Mouse (Mus musculus): Measurements from ENCODE around the gene Gm44503. TPM values are rescaled to one million over a fixed set of nuclear protein-coding genes. Genes with fewer than 3 reads are reported as not detected.

Gene Gm44503
- polyA plus RNA-seq, 1 experiment, result not detected

- H3K36me3 ChIP-seq (ENCODE audit: control insufficient read depth, insufficient read depth, low read length), result no peaks in the 10 kb centered on the region
- TF ChIP-seq CTCF (IDR thresholded peaks at IDR 0.05; ENCODE audit: borderline replicate concordance, control insufficient read depth, extremely low read depth, insufficient read depth, low read length, poor library complexity), result peak; percentile 60
- peak; percentile 91 for TF ChIP-seq POLR2A (IDR thresholded peaks at IDR 0.05; ENCODE audit: control insufficient read depth, extremely low read depth, insufficient read depth, low read length, poor library complexity)
- peak within 1 kb of the TSS; percentile 65 for H3K4me3 ChIP-seq (ENCODE audit: control insufficient read depth, insufficient read depth, low read length)
- no peaks in the 10 kb centered on the region for H3K27me3 ChIP-seq (ENCODE audit: control insufficient read depth, insufficient read depth, low read length)
- peaks cover 6% of the 10 kb centered on the region; the same call in 1 of the 2 replicates for H3K4me1 ChIP-seq (replicated peaks; ENCODE audit: control insufficient read depth, insufficient read depth, low read length)
- H3K27ac ChIP-seq (ENCODE audit: control insufficient read depth, insufficient read depth, low read length), result peak within 1 kb of the TSS; percentile 78
- peak; percentile 96 for DNase-seq
- WGBS, result under 1% methylated on average over 88 of the region's 88 CpGs
These were observed 26.9 kb downstream of the Gm44503 start, which contains the start of the genes Ccpg1os and Ccpg1 for GRCm38 (mm10) chr9:72985250-72986220. Gene Ccpg1os, minus strand, starts transcription at chr9:72985382. Gene Ccpg1, plus strand, starts transcription at chr9:72985429.

GRCm38 (mm10) chr9:72987703-72988102, 29.1 kb downstream of the Gm44503 start:
- Histone ChIP-seq H3K4me1 (replicated peaks; ENCODE audit: control insufficient read depth, insufficient read depth, low read length) (peaks cover 6% of the 10 kb centered on the region; the same call in 1 of the 2 replicates), H3K27me3 (ENCODE audit: control insufficient read depth, insufficient read depth, low read length) (no peaks in the 10 kb centered on the region), H3K4me3 (ENCODE audit: control insufficient read depth, insufficient read depth, low read length) (no peak overlapping the region), H3K27ac (ENCODE audit: control insufficient read depth, insufficient read depth, low read length) (no peak overlapping the region), H3K36me3 (ENCODE audit: control insufficient read depth, insufficient read depth, low read length) (no peaks in the 10 kb centered on the region)
- no peak for DNase-seq
- no peak for TF ChIP-seq POLR2A (IDR thresholded peaks at IDR 0.05; ENCODE audit: control insufficient read depth, extremely low read depth, insufficient read depth, low read length, poor library complexity)
- WGBS, result 41% methylated on average over 3 of the region's 3 CpGs

GRCm38 (mm10) chr9:72988706-72989105, 30.1 kb downstream of the Gm44503 start:
- no peak overlapping the region for H3K4me3 ChIP-seq (ENCODE audit: control insufficient read depth, insufficient read depth, low read length)
- 97% methylated on average over 5 of the region's 5 CpGs for WGBS
- no peak for DNase-seq

GRCm38 (mm10) chr9:72991420-72991819, 32.8 kb downstream of the Gm44503 start:
- no peak overlapping the region for H3K4me3 ChIP-seq (ENCODE audit: control insufficient read depth, insufficient read depth, low read length)
- H3K4me1 ChIP-seq (replicated peaks; ENCODE audit: control insufficient read depth, insufficient read depth, low read length), result peaks cover 6% of the 10 kb centered on the region; the same call in 1 of the 2 replicates
- no peaks in the 10 kb centered on the region for H3K36me3 ChIP-seq (ENCODE audit: control insufficient read depth, insufficient read depth, low read length)
- TF ChIP-seq CTCF (IDR thresholded peaks at IDR 0.05; ENCODE audit: borderline replicate concordance, control insufficient read depth, extremely low read depth, insufficient read depth, low read length, poor library complexity), result no peak
- TF ChIP-seq POLR2A (IDR thresholded peaks at IDR 0.05; ENCODE audit: control insufficient read depth, extremely low read depth, insufficient read depth, low read length, poor library complexity), result no peak
- H3K27me3 ChIP-seq (ENCODE audit: control insufficient read depth, insufficient read depth, low read length), result no peaks in the 10 kb centered on the region
- DNase-seq, result no peak
- H3K27ac ChIP-seq (ENCODE audit: control insufficient read depth, insufficient read depth, low read length), result no peak overlapping the region
- 98% methylated on average over 2 of the region's 2 CpGs for WGBS

More at GRCm38 (mm10) chr9:72988706-72989105, 30.1 kb downstream of the Gm44503 start:
- Histone ChIP-seq H3K27ac (ENCODE audit: control insufficient read depth, insufficient read depth, low read length) (no peak overlapping the region), H3K27me3 (ENCODE audit: control insufficient read depth, insufficient read depth, low read length) (no peaks in the 10 kb centered on the region), H3K36me3 (ENCODE audit: control insufficient read depth, insufficient read depth, low read length) (no peaks in the 10 kb centered on the region), H3K4me1 (replicated peaks; ENCODE audit: control insufficient read depth, insufficient read depth, low read length) (peaks cover 6% of the 10 kb centered on the region; the same call in 1 of the 2 replicates)
- no peak for TF ChIP-seq CTCF (IDR thresholded peaks at IDR 0.05; ENCODE audit: borderline replicate concordance, control insufficient read depth, extremely low read depth, insufficient read depth, low read length, poor library complexity)
- no peak for TF ChIP-seq POLR2A (IDR thresholded peaks at IDR 0.05; ENCODE audit: control insufficient read depth, extremely low read depth, insufficient read depth, low read length, poor library complexity)

- Histone ChIP-seq H3K4me3 (ENCODE audit: control insufficient read depth, insufficient read depth, low read length) (no peak overlapping the region), H3K27ac (ENCODE audit: control insufficient read depth, insufficient read depth, low read length) (no peak overlapping the region), H3K27me3 (ENCODE audit: control insufficient read depth, insufficient read depth, low read length) (no peaks in the 10 kb centered on the region), H3K4me1 (replicated peaks; ENCODE audit: control insufficient read depth, insufficient read depth, low read length) (peaks cover 3% of the 10 kb centered on the region; the same call in 1 of the 2 replicates), H3K36me3 (ENCODE audit: control insufficient read depth, insufficient read depth, low read length) (peaks cover under 1% of the 10 kb centered on the region; the same call in 1 of the 2 replicates)
- 93% methylated on average over 5 of the region's 5 CpGs for WGBS
- DNase-seq, result no peak
- TF ChIP-seq CTCF (IDR thresholded peaks at IDR 0.05; ENCODE audit: borderline replicate concordance, control insufficient read depth, extremely low read depth, insufficient read depth, low read length, poor library complexity) (no peak), POLR2A (IDR thresholded peaks at IDR 0.05; ENCODE audit: control insufficient read depth, extremely low read depth, insufficient read depth, low read length, poor library complexity) (no peak)
These were observed 33.9 kb downstream of the Gm44503 start for GRCm38 (mm10) chr9:72992576-72992975.

GRCm38 (mm10) chr9:72996167-72996566, 37.5 kb downstream of the Gm44503 start:
- no peak for DNase-seq
- peaks cover 12% of the 10 kb centered on the region; the same call in 1 of the 2 replicates for H3K36me3 ChIP-seq (ENCODE audit: control insufficient read depth, insufficient read depth, low read length)
- no peak overlapping the region for H3K4me3 ChIP-seq (ENCODE audit: control insufficient read depth, insufficient read depth, low read length)
- no peak overlapping the region for H3K27ac ChIP-seq (ENCODE audit: control insufficient read depth, insufficient read depth, low read length)
- no peaks in the 10 kb centered on the region for H3K27me3 ChIP-seq (ENCODE audit: control insufficient read depth, insufficient read depth, low read length)
- TF ChIP-seq CTCF (IDR thresholded peaks at IDR 0.05; ENCODE audit: borderline replicate concordance, control insufficient read depth, extremely low read depth, insufficient read depth, low read length, poor library complexity) (no peak), POLR2A (IDR thresholded peaks at IDR 0.05; ENCODE audit: control insufficient read depth, extremely low read depth, insufficient read depth, low read length, poor library complexity) (no peak)
- 0 out of 2 replicates have a peak, but pooled peaks cover 2% of the 10 kb centered on the region for H3K4me1 ChIP-seq (replicated peaks; ENCODE audit: control insufficient read depth, insufficient read depth, low read length)

All from thymus, adult 2 months (tissue).